Mouse (Mus musculus) ES-E14 (cell line): ENCODE measurements around the gene Defb43. TPM values are rescaled to one million over a fixed set of nuclear protein-coding genes. Genes with fewer than 3 reads are reported as not detected.

Source experiments
- DNase-seq: peaks from one replicate; pipeline ENCODE4 v3.0.0-alpha.2; 2013; ENCODE audit warnings: low read depth, low spot score
- H3K27ac ChIP-seq: 2 replicates; pipeline ENCODE4 v1.5.1; 2012; ENCODE audit warnings: low read depth, mild to moderate bottlenecking, low read length, moderate library complexity, mixed read lengths; ENCODE audit not compliant: poor library complexity, insufficient read depth, severe bottlenecking
- H3K36me3 ChIP-seq: 2 replicates; pipeline ENCODE4 v1.6.1; 2012; ENCODE audit warnings: mild to moderate bottlenecking, low read length, moderate library complexity, mixed read lengths; ENCODE audit not compliant: control insufficient read depth, poor library complexity, insufficient read depth, severe bottlenecking
- H3K4me1 ChIP-seq, 2 experiments: fragments of 150-350 bp in 1 of 2; sonication (generic) in 1 of 2; 2 replicates each; pipeline ENCODE4 v1.6.1; 2012; ENCODE audit warnings: low read length in 2 of 2, mild to moderate bottlenecking in 1 of 2, mixed read lengths in 1 of 2; ENCODE audit not compliant: control insufficient read depth in 2 of 2, insufficient read depth in 2 of 2, poor library complexity in 1 of 2
- H3K4me3 ChIP-seq, 2 experiments: fragments of 150-350 bp in 1 of 2; sonication (generic) in 1 of 2; 2 replicates each; pipeline ENCODE4 v1.5.1; 2012; ENCODE audit warnings: low read length in 2 of 2, low read depth in 1 of 2, mild to moderate bottlenecking in 1 of 2, mixed read lengths in 1 of 2; ENCODE audit not compliant: insufficient read depth in 1 of 2, poor library complexity in 1 of 2, severe bottlenecking in 1 of 2
- H3K9ac ChIP-seq: 2 replicates; pipeline ENCODE4 v1.6.1; 2012; ENCODE audit warnings: low read depth, mild to moderate bottlenecking, low read length, mixed read lengths; ENCODE audit not compliant: poor library complexity, insufficient read depth, severe bottlenecking
- H3K9me3 ChIP-seq: fragments of 150-350 bp; sonication (generic); 2 replicates; pipeline ENCODE4 v1.6.1; 2012; ENCODE audit warnings: low read depth, mild to moderate bottlenecking, low read length; ENCODE audit not compliant: control insufficient read depth, insufficient read depth
- CHD2 ChIP-seq: IDR thresholded peaks from 2 replicates; pipeline ENCODE4 v1.6.1; 2014; ENCODE audit warnings: mild to moderate bottlenecking, low read depth, low read length, inconsistent platforms
- HCFC1 ChIP-seq: IDR thresholded peaks from 2 replicates; pipeline ENCODE4 v1.6.1; 2012; ENCODE audit warnings: low read length, inconsistent platforms, borderline replicate concordance; ENCODE audit not compliant: insufficient read depth
- MAFK ChIP-seq: IDR thresholded peaks from 2 replicates; pipeline ENCODE4 v1.6.1; 2014; ENCODE audit warnings: mild to moderate bottlenecking, low read depth, low read length, inconsistent platforms; ENCODE audit not compliant: insufficient read depth
- ZC3H11A ChIP-seq: IDR thresholded peaks from 2 replicates; pipeline ENCODE4 v1.6.1; 2012; ENCODE audit warnings: low read depth, mild to moderate bottlenecking, inconsistent platforms, low read length, borderline replicate concordance
- ZNF384 ChIP-seq: IDR thresholded peaks from 2 replicates; pipeline ENCODE4 v1.6.1; 2012; ENCODE audit warnings: low read depth, low read length, inconsistent platforms
- in situ Hi-C, 2 experiments: fragments of 600-800 bp; cut with MboI; formaldehyde crosslinking; loops; one replicate each; pipeline ENCODE4 v1.15.1; 2025; ENCODE audit warnings: low sequenced_read_pairs in 2 of 2, inconsistent platforms in 1 of 2; ENCODE audit not compliant: unreplicated experiment in 2 of 2
- total RNA-seq: library from RNA; depleted of rRNA; stranded (reverse); fragments of 300-350 nt; gene quantifications from 2 replicates; pipeline ENCODE4 v1.2.3, GENCODE M21; 2012; rRNA removed

Gene Defb43
- total RNA-seq, 1 experiment: not detected

DNA sequence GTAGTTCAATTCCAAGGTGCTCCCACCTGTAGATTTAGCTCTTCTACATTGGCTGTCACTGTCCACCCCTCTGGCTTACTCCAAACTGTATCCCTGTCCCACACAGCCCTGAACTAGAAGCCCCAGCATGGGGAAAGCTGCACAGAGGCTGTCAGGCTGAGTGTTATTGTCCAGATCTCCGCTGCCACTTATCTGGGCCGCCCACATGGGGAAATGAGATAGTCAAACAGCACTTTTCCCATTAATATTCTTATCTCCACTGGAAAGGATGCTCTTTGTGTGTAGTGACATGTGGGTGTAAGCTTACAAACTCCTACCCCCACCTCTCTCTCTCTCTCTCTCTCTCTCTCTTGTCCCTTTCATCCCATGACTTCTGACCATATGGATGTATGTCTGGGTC lies 50.6 kb downstream of the Defb43 start:
- H3K9me3 ChIP-seq: no peaks in the 10 kb centered on the region
- H3K36me3 ChIP-seq: no peaks in the 10 kb centered on the region
- H3K9ac ChIP-seq: no peak overlapping the region
- no peak overlapping the region for H3K27ac ChIP-seq
- no peak for DNase-seq
- TF ChIP-seq ZC3H11A (no peak), CHD2 (no peak), MAFK (no peak), HCFC1 (no peak), ZNF384 (no peak)
- in situ Hi-C loops: no loop called here
- no peak overlapping the region for H3K4me3 ChIP-seq
- no peaks in the 10 kb centered on the region for H3K4me1 ChIP-seq

DNA sequence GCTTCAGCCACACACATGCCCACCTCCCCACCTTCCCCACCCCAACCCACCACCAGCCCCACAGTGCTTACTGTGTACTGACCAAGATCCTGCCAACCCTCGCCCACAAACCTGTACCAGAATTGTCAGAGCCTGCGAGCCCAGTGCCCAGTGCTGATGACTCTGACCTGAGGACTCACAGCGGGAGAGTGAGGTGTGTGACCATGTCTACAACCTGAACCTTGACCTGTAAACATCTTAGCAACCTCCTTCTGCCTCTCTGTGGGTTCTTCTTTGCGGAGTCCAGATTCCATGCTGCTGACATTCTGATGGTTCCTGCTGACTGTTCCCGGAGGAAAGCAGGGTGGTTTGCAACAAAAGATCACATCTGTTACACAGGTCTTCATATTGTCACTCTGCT lies 53.8 kb downstream of the Defb43 start:
- Histone ChIP-seq H3K27ac (no peak overlapping the region), H3K9ac (no peak overlapping the region), H3K36me3 (no peaks in the 10 kb centered on the region), H3K4me3 (no peak overlapping the region), H3K4me1 (no peaks in the 10 kb centered on the region), H3K9me3 (no peaks in the 10 kb centered on the region)
- in situ Hi-C loops: loop anchor here in 1 of 2 experiments (5.0 kb wide), 1 partner anchor 307 kb away; no protein-coding TSS in a partner anchor
- no peak for DNase-seq
- no peak for TF ChIP-seq ZNF384
- TF ChIP-seq MAFK: no peak

DNA sequence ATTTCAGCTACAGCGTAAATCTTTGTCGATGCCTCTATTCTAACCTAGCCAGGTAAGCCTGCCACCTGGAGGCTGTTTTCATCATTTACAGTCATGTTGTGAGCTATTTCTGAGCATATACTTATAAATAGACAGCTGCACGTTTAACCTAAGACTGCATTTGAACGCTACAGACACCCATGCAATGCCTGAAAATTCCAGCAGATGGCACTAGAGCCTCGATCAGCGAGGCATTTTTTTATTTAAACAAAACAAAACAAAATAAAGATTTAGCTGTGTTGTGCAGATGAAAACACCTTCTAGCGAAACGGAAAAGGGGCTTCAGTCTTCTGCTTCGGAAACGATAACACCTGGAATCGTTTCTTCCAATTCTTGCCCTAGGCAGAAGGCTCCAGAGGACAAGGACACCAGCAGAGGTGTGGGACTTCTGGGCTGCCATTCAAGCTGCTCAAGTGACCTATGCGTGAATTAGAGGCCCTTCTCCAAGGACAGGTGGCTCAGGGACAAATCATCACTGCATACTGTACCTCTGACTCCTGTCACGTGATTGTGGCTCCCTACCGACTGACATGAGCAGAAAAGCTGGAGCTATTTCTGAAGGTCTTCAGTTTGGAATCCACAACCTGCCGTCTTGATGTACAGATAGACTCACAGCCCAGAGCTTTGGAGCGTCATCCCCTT lies 55.2 kb downstream of the Defb43 start:
- Histone ChIP-seq H3K27ac (no peak overlapping the region), H3K9ac (no peak overlapping the region), H3K36me3 (no peaks in the 10 kb centered on the region), H3K4me3 (no peak overlapping the region), H3K9me3 (no peaks in the 10 kb centered on the region), H3K4me1 (no peaks in the 10 kb centered on the region)
- TF ChIP-seq HCFC1 (no peak), CHD2 (no peak), ZC3H11A (peak; percentile 62; the same call in 1 of the 2 replicates), ZNF384 (peak; percentile 82), MAFK (no peak)
- in situ Hi-C loops: loop anchor here in 1 of 2 experiments (5.0 kb wide), 1 partner anchor 306 kb away; no protein-coding TSS in a partner anchor
- no peak for DNase-seq

Other genes with a start within 250 kb of the Defb43 start
- 7.0 and 11.9 TPM in 2 replicates for gene Wdfy2, start 174.1 kb upstream of the Defb43 start, total RNA-seq
- gene Defb48, start 27.3 kb upstream of the Defb43 start, total RNA-seq: not detected in 2 replicates
- gene Defb47, start 13.7 kb upstream of the Defb43 start, total RNA-seq: not detected in 2 replicates
- gene Defb42, start 35.2 kb downstream of the Defb43 start, total RNA-seq: 1.5 and 3.1 TPM in 2 replicates
- gene Defb30, start 38.2 kb downstream of the Defb43 start, total RNA-seq: 0.76 and 1.1 TPM in 2 replicates